Mouse (Mus musculus) embryo, embryonic 10 days (tissue): ENCODE results near the gene Plin4.
"Not testable (repeated sequence)": the region's sequence is repeated elsewhere in the genome, so short reads cannot be mapped to it uniquely, and the experiment has no call there.

Experiments
- DNase-seq: peaks from one replicate; pipeline ENCODE4 v3.0.0-alpha.2; 2015; ENCODE audit warnings: low spot score

The Plin4 gene

GRCm38 (mm10) chr17:56102158-56102557 is 7.4 kb downstream of the Plin4 start:
- DNase-seq: no peak

GRCm38 (mm10) chr17:56100811-56101210 is 8.8 kb downstream of the Plin4 start:
- no peak for DNase-seq

- no peak for DNase-seq
Measured at GRCm38 (mm10) chr17:56098711-56099572, 10.7 kb downstream of the Plin4 start.

- no peak for DNase-seq
Measured at GRCm38 (mm10) chr17:56098180-56098579, 11.4 kb downstream of the Plin4 start.

- DNase-seq: no peak
Measured at GRCm38 (mm10) chr17:56096883-56097282, 12.7 kb downstream of the Plin4 start.

- DNase-seq: no peak
Measured at GRCm38 (mm10) chr17:56092794-56093193, 16.8 kb downstream of the Plin4 start.

- DNase-seq: no peak
Measured at GRCm38 (mm10) chr17:56092312-56092711, 17.3 kb downstream of the Plin4 start.

GRCm38 (mm10) chr17:56080781-56081585 is 28.6 kb downstream of the Plin4 start:
- peak; percentile 93 for DNase-seq

- peak; percentile 23 for DNase-seq
Measured at GRCm38 (mm10) chr17:56079921-56080320, 29.7 kb downstream of the Plin4 start.

- peak; percentile 99 for DNase-seq
Measured at GRCm38 (mm10) chr17:56078880-56079795, 30.5 kb downstream of the Plin4 start, which contains the start of gene Hdgfl2. Gene Hdgfl2 (plus strand): TSS chr17:56079634.

- not testable (repeated sequence) for DNase-seq
Measured at GRCm38 (mm10) chr17:56078361-56078760, 31.2 kb downstream of the Plin4 start.

GRCm38 (mm10) chr17:56077523-56077922 is 32.1 kb downstream of the Plin4 start:
- no peak for DNase-seq

GRCm38 (mm10) chr17:56074827-56075208 is 34.8 kb downstream of the Plin4 start, which contains the start of gene Ubxn6:
Gene Ubxn6 (minus strand): TSS chr17:56075028.
- DNase-seq: peak; percentile 99

- peak; percentile 93 for DNase-seq
Measured at GRCm38 (mm10) chr17:56074097-56074826, 35.3 kb downstream of the Plin4 start.

- no peak for DNase-seq
Measured at GRCm38 (mm10) chr17:56072243-56072642, 37.4 kb downstream of the Plin4 start.

- no peak for DNase-seq
Measured at GRCm38 (mm10) chr17:56071126-56071525, 38.5 kb downstream of the Plin4 start.

GRCm38 (mm10) chr17:56069066-56069465 is 40.5 kb downstream of the Plin4 start:
- no peak for DNase-seq

GRCm38 (mm10) chr17:56066451-56066850 is 43.2 kb downstream of the Plin4 start:
- no peak for DNase-seq

GRCm38 (mm10) chr17:56065715-56066114 is 43.9 kb downstream of the Plin4 start:
- DNase-seq: not testable (repeated sequence)

GRCm38 (mm10) chr17:56062081-56062480 is 47.5 kb downstream of the Plin4 start:
- no peak for DNase-seq
